Mouse (Mus musculus): Measurements from ENCODE around the gene Exoc3. TPM values are rescaled to one million over a fixed set of nuclear protein-coding genes. Genes with fewer than 3 reads are reported as not detected.

Exoc3 gene
- total RNA-seq, 1 experiment from 2014 or later, result 67.1 TPM

DNA sequence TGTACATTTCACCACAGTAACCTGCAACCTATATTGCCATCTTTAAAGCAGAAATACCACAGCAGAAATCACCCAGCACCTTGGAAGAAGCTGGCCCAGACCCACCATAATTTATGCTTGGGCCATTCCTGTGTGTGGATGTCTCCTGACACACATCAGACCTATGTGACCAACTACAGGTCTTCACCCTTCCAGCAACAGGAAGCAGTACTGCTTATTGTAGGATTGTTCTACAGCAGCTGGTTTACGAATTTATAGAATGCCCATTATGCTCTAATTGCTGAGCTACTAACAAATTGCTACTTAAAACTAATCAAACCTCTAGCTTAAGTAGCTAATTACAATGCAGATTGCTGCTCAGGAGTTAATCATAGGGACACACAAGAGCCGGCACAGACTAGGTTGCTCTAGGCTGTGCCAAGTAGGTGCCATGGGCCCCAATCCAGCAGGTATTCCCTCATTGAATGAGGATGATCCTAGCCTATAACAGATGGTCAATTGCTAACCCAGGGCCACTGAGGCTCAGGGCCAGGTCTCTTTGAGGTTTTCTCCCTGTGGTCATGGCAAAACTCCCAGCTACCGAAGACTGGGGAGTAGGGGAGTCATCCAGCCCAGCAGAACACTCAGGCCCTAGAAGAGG lies 62.4 kb downstream of the Exoc3 start:
- no peak for ATAC-seq (replicated peaks in 1 of 2; ENCODE audit: insufficient read depth in 1 of 2, low FRiP score in 2 of 2, low TSS enrichment in 1 of 2, low read depth in 1 of 2, poor library complexity in 2 of 2, severe bottlenecking in 2 of 2)

- no peak for ATAC-seq (replicated peaks in 1 of 2; ENCODE audit: insufficient read depth in 1 of 2, low FRiP score in 2 of 2, low TSS enrichment in 1 of 2, low read depth in 1 of 2, poor library complexity in 2 of 2, severe bottlenecking in 2 of 2)
Observed at GRCm38 (mm10) chr13:74144120-74144884, 64.2 kb downstream of the Exoc3 start.

DNA sequence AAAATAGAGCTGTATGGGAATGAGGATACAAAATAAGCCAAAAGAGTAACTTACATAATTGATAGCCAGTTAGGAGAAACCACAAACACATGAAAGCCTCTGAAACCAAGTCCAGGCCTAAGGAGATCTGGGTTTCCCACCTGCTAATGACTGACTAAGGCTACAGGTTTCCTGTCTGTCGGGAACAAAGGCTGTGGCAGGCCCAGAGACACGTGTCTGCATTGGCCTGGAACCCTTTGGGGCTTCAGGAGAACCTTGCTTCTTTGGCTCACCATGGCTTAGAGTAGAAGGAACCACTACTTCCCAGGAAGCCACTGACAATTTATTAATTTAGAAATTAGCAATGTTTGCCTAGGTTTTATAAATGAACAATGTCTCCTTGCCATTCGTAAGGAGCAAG lies 65.2 kb downstream of the Exoc3 start:
- no peak for ATAC-seq (replicated peaks in 1 of 2; ENCODE audit: insufficient read depth in 1 of 2, low FRiP score in 2 of 2, low TSS enrichment in 1 of 2, low read depth in 1 of 2, poor library complexity in 2 of 2, severe bottlenecking in 2 of 2)

- ATAC-seq (replicated peaks in 1 of 2; ENCODE audit: insufficient read depth in 1 of 2, low FRiP score in 2 of 2, low TSS enrichment in 1 of 2, low read depth in 1 of 2, poor library complexity in 2 of 2, severe bottlenecking in 2 of 2), result no peak
Observed at GRCm38 (mm10) chr13:74140793-74141192, 67.7 kb downstream of the Exoc3 start.

DNA sequence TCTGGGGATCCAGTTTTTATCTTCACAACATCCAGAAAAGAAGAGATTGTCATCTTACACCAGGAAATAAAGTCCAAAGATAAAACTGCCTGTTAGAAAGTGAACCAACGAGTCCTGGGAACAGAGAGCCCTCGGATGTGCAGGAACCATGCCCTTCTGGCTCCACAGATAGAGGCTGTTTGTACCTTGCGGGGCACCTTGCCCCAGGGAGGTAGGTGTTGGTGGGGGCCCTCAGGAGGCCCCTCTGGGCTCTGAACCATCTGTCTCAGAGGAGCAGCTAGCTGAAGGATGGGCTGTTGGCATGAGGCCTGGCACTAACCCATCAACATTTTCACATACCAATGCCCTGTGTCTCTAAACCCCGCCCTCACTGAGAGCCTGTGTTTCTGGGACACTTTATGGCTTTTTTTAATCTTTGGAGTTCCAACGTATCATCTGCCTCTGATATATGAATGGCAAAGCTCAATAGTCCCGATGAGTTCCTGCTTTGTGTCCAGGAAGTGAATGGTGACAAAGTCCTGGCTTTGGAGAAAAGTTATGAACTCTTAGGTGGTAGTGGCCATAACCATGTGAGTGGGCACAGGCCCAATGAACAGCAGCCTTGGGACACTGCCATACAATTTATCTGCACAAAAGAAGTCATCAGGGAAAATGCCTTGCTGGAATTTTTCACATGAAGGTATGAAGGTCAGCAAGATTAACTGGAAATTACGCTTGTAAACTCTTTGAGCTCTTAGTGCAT lies 69.5 kb downstream of the Exoc3 start:
- ATAC-seq (replicated peaks in 1 of 2; ENCODE audit: insufficient read depth in 1 of 2, low FRiP score in 2 of 2, low TSS enrichment in 1 of 2, low read depth in 1 of 2, poor library complexity in 2 of 2, severe bottlenecking in 2 of 2), result no peak

DNA sequence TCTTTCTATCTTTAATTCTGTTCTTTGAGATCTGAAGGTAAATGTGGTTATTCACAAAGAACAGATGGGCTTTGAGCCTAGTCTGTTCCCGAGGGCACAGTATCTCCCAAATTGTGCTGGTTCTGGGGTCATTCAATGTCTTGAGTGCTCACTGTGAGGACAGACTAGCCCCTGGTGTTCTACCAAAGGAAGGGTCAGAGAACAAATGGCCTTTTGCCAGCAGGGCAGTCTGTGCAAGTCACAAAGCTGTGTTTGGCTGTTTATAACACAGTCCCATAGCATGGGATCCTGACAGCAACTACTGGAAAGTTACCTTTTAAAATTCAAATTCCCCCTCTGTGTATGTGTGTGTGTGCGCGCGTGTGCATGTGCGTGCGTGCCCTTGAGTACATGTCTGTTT lies 78.6 kb downstream of the Exoc3 start:
- no peak for ATAC-seq (replicated peaks in 1 of 2; ENCODE audit: insufficient read depth in 1 of 2, low FRiP score in 2 of 2, low TSS enrichment in 1 of 2, low read depth in 1 of 2, poor library complexity in 2 of 2, severe bottlenecking in 2 of 2)

DNA sequence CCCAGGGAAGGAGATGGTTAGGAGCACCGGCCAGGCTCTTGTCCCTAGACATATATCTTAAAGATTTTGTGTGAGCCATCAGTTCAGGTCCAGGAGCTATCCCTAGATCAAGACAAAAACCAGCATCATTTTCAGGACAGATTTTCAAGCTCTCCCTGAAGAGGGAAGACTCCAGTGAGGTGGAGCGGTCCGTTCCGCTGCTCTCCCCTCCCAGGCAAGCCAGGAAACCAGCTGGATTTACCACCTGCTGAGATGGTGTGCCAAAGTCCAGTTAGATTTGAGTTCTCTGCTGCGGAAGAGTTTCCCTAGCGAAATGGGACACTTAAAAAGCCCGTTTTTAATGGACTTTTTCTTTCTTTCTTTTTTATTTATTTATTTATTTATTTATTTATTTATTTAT lies 81.0 kb downstream of the Exoc3 start:
- no peak for ATAC-seq (replicated peaks in 1 of 2; ENCODE audit: insufficient read depth in 1 of 2, low FRiP score in 2 of 2, low TSS enrichment in 1 of 2, low read depth in 1 of 2, poor library complexity in 2 of 2, severe bottlenecking in 2 of 2)

DNA sequence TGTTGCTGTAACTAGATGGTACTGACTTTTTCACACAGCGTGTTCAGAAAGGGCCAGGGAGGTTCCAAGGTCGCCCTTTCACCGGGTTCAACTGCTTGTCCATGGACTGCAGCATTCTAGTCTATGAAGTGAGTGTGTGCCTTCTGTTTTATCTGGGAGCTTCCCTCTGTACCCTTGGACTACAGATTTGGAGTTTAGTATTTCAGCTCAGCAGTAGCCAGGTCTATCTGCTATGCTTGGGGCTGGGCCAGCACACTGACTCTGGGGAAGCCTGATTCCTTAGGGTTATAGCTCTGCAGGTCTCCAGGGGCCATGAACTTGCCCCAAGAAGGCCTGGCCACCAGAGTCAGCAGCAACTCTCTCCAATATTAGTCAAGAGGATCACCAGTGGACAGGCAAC lies 85.9 kb downstream of the Exoc3 start:
- ATAC-seq (replicated peaks in 1 of 2; ENCODE audit: insufficient read depth in 1 of 2, low FRiP score in 2 of 2, low TSS enrichment in 1 of 2, low read depth in 1 of 2, poor library complexity in 2 of 2, severe bottlenecking in 2 of 2), result no peak

GRCm38 (mm10) chr13:74121795-74122330 lies 86.7 kb downstream of the Exoc3 start:
- no peak for ATAC-seq (replicated peaks in 1 of 2; ENCODE audit: insufficient read depth in 1 of 2, low FRiP score in 2 of 2, low TSS enrichment in 1 of 2, low read depth in 1 of 2, poor library complexity in 2 of 2, severe bottlenecking in 2 of 2)

DNA sequence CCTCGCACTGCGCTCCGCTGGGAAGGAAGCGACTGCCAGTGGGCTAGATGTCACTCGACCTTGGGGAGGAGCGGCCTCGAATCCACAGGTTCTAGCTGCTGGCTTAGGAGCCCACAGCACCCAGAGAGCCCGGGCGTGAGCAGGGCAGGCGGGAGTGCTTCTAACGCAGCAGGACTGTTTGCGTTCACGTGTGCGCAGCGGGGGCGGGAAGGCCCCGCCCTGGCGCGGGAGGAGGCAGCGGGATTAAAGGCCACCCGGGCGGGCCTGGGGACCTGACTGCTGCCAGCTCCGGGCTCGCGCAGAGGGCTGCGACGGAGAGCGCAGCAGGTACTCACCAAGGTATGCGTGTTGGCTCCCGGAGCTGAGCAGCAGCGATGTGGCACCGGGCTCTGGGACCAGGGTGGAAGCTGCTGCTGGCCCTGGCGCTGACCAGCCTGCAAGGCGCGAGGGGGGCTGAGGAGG lies 87.4 kb downstream of the Exoc3 start, which contains the start of gene Slc9a3:
Slc9a3 (plus strand) TSS at position 317 of the 462 bp plus-strand sequence.
- ATAC-seq (replicated peaks in 1 of 2; ENCODE audit: insufficient read depth in 1 of 2, low FRiP score in 2 of 2, low TSS enrichment in 1 of 2, low read depth in 1 of 2, poor library complexity in 2 of 2, severe bottlenecking in 2 of 2), result peak in 1 of 2 experiments; percentile 27; a peak in 1 of 4 replicates

Other genes starting within 250 kb of the Exoc3 start
- not detected in 2 replicates for gene Zdhhc11, start 244.9 kb downstream of the Exoc3 start, total RNA-seq (2017)
- 0.44 TPM in 1 of 2 replicates, not detected in the other for gene Tppp, start 199.3 kb downstream of the Exoc3 start, total RNA-seq (2017)
- 8.9 and 11.8 TPM in 2 replicates for gene Cep72, start 146.4 kb downstream of the Exoc3 start, total RNA-seq (2017)
- gene Slc9a3, start 87.3 kb downstream of the Exoc3 start, total RNA-seq (2017), result not detected in 2 replicates
- 0.69 and 1.6 TPM in 2 replicates for gene Ahrr, start 83.6 kb upstream of the Exoc3 start, total RNA-seq (2017)
- gene Pdcd6, start 108.8 kb upstream of the Exoc3 start, total RNA-seq (2017), result 134 and 135 TPM in 2 replicates
- 274 and 421 TPM in 2 replicates for gene Sdha, start 141.5 kb upstream of the Exoc3 start, total RNA-seq (2017)
- 45.0 and 64.3 TPM in 2 replicates for gene Ccdc127, start 141.6 kb upstream of the Exoc3 start, total RNA-seq (2017)
- gene Lrrc14b, start 155.3 kb upstream of the Exoc3 start, total RNA-seq (2017), result not detected in 2 replicates
- gene Zfp72, start 182.1 kb upstream of the Exoc3 start, total RNA-seq (2017), result 3.9 and 7.8 TPM in 2 replicates
- gene Ftl1-ps1, start 191.0 kb upstream of the Exoc3 start, total RNA-seq (2017), result 13.7 and 18.1 TPM in 2 replicates

All from hematopoietic stem cell, adult 5-6 weeks (primary cell).